Mouse (Mus musculus) R1 (cell line): Measurements from ENCODE around the gene 4932438H23Rik.

Experiments
- DNase-seq: peaks from one replicate; pipeline ENCODE4 v3.0.0-alpha.2; 2018; ENCODE audit warnings: low read depth, low spot score

Gene 4932438H23Rik

GRCm38 (mm10) chr16:91009942-91010529, 84.9 kb downstream of the 4932438H23Rik start:
- peak; percentile 34 for DNase-seq

- DNase-seq = no peak
These were observed 89.9 kb downstream of the 4932438H23Rik start for GRCm38 (mm10) chr16:91004915-91005538.
